Mouse (Mus musculus) splenic B cell, adult 2 months (primary cell): Measurements from ENCODE around the gene Gm3642.
"Not testable (repeated sequence)": the region's sequence is repeated elsewhere in the genome, so short reads cannot be mapped to it uniquely, and the experiment has no call there.

Experiments
- DNase-seq: peaks from one replicate; pipeline ENCODE4 v3.0.0-alpha.2; 2011; ENCODE audit warnings: low read depth, low spot score
- H3K27me3 ChIP-seq: 2 replicates; pipeline ENCODE4 v1.6.1; 2012; ENCODE audit warnings: mild to moderate bottlenecking, low read length, moderate library complexity, mixed read lengths; ENCODE audit not compliant: control insufficient read depth, poor library complexity, insufficient read depth, severe bottlenecking
- H3K36me3 ChIP-seq: 2 replicates; pipeline ENCODE4 v1.6.1; 2012; ENCODE audit warnings: mild to moderate bottlenecking, low read length, moderate library complexity, mixed read lengths; ENCODE audit not compliant: control insufficient read depth, poor library complexity, insufficient read depth, severe bottlenecking

Gm3642 gene

DNA sequence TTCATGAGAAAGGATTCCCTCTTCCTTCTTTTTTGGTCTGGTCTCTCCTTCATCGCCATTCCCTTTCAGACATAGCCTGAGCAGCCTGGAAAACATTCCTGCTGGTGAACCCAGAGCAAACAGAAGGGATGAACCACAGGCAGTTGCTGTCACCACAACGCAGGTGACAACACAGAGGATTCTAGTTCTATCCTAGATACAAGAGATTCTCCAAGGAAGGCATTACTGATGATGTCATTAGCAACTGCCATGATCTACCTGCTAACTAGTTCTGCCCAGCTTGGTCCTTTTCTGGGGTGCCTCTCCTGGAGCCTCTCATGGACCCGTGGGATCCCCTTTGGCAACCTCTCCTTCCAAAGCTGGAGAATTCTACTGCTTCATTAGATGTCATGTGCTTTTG, at the start of gene Gm3642:
Gene Gm3642, minus strand, starts transcription at position 101 of the 400 bp plus-strand sequence.
- H3K27me3 ChIP-seq, DNase-seq, H3K36me3 ChIP-seq: not testable (repeated sequence)

DNA sequence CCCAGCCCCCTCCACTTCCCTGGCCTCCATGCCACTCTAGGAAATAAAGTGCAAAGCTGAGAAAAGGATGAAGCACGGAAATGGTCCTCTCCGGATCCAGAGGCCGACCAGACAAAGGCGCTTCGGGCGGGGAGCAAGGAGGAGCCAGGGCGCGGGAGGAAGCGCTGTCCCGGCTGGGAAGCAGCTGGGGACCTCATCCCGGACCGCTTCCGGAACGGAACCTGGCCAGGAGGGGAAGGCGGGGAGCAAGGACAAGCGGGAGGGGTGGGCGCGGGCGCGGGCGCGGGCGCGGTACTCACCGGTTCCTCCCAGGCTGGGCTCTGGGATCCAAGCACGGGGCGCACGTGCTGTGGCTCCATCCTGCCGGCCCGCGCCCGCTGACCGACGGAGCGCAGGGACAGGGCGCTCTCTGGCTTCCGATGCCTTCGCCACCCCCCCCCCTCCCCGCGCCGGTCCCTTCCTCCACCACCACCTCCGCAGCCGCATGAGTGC, 49.5 kb upstream of the Gm3642 start, which contains the start of gene Gm3667:
Gene Gm3667, minus strand, starts transcription at position 442 of the 492 bp plus-strand sequence.
- H3K36me3 ChIP-seq, H3K27me3 ChIP-seq, DNase-seq: not testable (repeated sequence)

DNA sequence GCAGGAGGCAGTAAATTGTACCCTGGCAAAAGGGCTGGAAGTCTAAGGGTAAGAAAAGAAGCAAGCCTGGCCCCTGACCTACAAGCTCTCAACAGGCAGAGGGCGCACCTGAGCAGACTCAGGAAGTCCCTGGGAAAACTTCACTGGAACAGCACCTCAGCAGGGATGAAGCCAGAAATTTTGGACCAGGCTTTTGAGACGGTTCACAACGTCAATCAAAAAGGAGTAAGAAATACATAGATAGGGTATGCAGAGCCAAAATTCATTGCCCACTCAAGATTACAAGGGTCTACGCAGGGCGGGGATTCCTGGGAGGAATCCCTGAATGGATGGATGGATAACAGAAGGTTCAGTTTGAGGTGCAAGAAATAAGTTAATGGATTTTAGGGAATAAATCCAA, 48.7 kb upstream of the Gm3642 start:
- not testable (repeated sequence) for H3K27me3 ChIP-seq, H3K36me3 ChIP-seq, DNase-seq

DNA sequence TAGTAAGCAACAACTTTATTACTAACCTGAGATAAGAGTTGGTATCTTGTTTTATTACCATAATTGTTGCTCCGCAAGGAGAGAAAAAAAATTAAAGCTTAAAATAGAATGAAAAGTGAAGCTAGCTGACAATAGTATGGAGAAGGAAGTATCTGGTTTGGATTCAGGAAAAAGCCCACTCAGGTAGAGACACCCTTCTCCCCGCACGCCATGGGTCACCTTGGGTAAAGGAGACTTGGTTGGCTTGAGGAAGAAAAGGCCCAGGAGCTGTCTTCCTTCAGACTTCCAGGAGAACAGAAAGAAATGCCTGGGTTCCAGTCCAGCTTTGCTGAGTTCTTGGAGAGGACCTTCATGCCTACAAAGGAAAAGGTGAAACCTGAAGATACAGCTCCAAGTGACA, 16.8 kb downstream of the Gm3642 start:
- not testable (repeated sequence) for H3K27me3 ChIP-seq, DNase-seq, H3K36me3 ChIP-seq
